Mouse (Mus musculus) kidney, postnatal 25 days (tissue): Measurements from ENCODE around the gene Gm11639.
A peak's percentile ranks its signal among the peaks of the same experiment; 100 is the strongest.
"Not testable (repeated sequence)": the region's sequence is repeated elsewhere in the genome, so short reads cannot be mapped to it uniquely, and the experiment has no call there.

Source experiments
- DNase-seq, 2 experiments: peaks; one replicate each; pipeline ENCODE4 v3.0.0; 2021; ENCODE audit warnings: mixed read lengths in 2 of 2

The Gm11639 gene

GRCm38 (mm10) chr11:104707084-104707483, 21.6 kb downstream of the Gm11639 start:
- no peak for DNase-seq

- DNase-seq = no peak
These were observed 59.6 kb downstream of the Gm11639 start for GRCm38 (mm10) chr11:104744995-104745568.

GRCm38 (mm10) chr11:104765762-104766161, 80.3 kb downstream of the Gm11639 start:
- DNase-seq = no peak

DNA sequence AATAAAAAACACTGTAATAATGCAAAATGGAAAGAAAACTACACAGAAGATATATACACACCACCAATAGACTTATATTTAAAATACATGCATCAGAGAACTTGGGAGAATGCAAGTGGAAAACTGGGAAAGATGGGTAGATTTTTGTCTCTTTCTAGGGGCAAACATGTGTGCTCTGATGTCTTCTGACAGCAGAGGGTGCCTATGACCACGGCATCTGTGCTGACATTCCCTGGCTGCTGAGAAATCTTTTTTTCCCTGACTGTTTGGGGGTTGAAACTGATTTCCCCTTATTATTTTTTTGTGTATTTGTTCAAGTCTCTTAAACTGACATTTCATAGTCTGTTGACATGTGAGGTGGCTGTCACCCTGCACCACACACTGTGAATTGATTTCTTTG, 81.6 kb downstream of the Gm11639 start:
- DNase-seq = no peak

DNA sequence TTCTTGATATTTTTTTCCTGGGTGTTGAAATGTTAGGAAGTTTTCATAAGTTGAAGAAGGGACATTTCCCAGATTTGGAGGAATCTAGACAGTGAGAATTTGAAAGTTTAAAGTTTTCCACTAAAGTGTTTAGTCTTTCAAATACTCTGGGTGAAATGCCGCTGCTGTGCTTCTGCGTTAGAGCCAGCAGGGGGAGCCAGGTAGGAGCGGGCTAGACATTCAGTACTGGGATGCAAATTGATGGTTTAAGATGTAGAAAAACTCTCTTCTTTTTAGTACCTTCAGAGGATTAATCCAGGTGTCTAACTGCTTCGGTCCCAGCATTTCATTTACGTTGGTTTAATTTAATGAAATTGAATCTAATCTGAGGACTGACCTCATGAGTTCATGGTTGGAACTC, 82.6 kb downstream of the Gm11639 start:
- DNase-seq = peak in 1 of 2 experiments; percentile 56

DNA sequence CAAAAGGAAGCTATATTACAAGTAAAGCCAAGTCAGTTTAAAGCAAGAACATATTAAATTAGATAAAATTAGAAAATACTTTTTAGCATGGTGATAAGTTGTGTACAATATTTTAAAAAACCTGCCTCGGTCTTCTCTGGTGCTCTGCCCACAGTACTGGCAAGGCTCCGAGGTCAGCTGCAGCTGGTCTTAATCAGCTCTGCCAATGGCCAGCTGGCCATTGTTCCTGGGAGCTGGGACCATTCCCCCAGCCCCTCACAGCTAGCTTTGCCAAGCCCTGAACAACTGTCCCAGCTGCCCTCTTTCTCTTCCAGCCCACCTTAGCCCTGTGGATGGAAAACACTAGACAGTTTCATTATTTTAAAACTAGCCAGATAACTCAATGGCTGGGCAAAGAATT, 93.3 kb downstream of the Gm11639 start:
- no peak for DNase-seq

DNA sequence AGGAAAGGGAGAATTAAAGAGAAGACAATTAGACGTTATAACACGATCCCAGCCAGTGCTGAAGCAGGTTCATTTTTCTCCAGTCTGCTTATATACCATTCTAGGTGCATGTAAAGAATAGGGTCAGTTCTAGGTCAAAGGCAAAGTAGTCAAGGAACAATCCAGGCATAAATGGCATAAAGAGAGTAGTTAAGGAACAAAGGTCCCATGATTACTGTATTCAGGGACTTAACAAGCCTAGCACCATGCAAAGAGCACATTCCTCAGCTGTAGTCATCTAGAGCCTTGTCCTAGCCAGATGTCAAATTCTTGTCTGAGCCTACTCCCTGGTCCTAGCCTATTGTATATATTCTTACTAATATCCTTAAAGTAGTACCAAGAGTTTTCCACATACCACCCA, 259.2 kb downstream of the Gm11639 start:
- no peak for DNase-seq

DNA sequence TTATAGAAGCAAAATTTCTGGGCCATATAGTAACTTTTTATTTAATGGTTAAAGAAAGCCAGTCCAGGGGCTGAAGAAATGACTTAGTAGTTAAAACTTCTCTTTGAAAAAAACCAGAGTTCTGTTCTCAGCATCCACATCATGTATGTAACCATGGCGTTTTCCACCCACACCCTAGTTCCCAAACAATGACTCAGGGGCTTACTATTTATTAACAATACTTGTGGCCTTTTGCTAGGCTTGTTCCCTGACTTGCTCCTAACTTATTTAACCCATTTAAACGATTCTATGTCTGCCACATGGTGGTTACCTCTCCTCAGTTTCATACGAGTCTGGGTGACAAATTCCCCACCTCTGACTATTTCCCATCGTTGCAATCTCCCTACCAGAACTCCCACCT, 266.8 kb downstream of the Gm11639 start:
- DNase-seq = no peak

- DNase-seq = no peak
These were observed 282.4 kb downstream of the Gm11639 start for GRCm38 (mm10) chr11:104967862-104968261.

- no peak for DNase-seq
These were observed 282.9 kb downstream of the Gm11639 start for GRCm38 (mm10) chr11:104968388-104968787.

- DNase-seq = no peak
These were observed 285.8 kb downstream of the Gm11639 start for GRCm38 (mm10) chr11:104971322-104971721.

DNA sequence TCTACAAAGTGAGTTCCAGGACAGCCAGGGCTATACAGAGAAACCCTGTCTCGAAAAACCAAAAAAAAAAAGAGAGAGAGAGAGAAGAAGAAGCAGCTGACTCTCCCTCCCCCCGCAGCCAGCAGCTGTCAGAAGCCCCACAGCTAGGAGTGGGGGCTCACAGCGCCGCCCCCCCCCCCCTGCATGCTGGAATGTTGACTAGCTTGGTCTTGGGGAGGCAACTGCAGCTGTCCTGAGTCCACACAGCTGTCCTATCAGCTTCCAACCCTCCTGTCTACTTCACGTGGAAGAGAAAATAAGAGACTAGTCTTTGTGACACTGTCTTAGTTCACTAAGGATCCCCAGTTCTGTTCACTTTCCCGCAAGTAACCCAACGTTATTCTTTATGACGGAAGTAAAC, 287.0 kb downstream of the Gm11639 start:
- DNase-seq = no peak

DNA sequence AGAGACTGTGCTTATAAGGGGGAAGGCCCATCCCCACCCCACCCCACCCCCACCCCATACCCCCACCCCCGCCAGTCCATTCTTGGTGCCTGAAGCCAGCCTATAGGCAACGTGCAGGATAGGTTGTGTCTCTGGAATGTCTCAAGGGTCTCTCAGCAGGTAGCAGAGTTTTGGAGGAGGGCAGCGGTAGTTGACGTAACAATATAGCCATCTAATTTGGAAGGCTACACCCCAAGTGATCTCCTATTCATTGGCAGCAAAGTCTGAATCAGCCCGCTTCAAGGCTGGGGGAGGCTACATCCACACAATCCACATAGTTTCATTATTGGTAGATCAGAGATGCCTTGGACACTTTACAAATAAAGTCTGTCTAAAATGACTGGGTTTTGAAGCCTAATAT, 292.5 kb downstream of the Gm11639 start:
- no peak for DNase-seq

DNA sequence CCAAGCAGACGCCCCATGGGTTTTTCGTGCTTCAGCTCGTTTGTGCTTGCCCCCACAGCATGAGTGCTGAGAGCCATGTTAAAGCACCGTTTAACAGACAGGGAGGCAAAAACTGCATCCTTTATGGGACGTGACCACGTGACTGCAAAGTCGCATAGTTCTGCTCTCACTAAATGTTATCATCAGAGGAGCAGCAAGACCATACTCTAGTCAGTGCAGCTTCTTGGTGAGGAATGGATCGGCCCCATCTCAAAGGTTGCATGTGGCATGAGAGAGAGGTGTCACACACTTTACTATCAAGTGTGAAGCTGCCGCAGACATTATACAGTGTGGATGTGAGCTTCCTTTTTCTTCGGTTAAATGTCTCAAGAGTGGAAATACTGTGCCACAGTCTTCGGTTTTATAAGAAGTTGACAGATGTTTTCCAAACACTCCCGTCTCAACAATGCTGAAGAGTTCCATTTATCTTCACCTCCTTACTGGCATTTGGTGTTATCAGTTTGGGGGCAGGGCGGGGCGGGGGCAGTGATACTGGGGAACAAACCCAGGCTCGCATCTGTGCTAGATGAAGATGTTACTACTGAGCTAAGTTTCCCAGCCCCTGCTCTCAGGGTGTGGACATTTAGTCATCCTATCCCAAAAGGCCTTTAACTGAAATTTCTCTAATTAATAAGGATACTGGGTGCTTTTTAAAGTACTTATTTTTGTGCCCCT, 296.0 kb downstream of the Gm11639 start:
- no peak for DNase-seq

GRCm38 (mm10) chr11:105009232-105009631, 323.7 kb downstream of the Gm11639 start:
- no peak for DNase-seq

- peak in 1 of 2 experiments; percentile 19 for DNase-seq
These were observed 335.6 kb downstream of the Gm11639 start for GRCm38 (mm10) chr11:105021071-105021470.

GRCm38 (mm10) chr11:105028744-105029348, 343.3 kb downstream of the Gm11639 start:
- no peak for DNase-seq

DNA sequence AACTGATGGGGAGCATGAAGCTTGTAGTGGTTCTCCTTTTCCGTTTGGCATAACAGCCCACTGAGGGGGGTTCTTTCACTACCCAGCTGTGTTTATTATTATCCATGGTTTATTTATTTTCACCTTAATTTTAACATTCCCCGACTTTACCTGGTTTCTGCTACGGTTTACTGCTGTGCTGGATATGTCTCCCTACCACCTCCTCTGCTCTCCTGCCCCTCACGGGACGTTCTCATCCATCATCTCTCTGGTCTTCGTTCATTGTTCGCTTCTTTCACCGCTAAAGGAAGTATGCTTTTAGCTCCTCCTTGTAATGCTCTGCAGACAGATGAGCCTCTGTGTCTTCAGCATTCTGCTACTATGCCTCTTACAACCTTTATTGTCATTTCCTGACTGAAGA, 344.0 kb downstream of the Gm11639 start:
- no peak for DNase-seq

- DNase-seq = no peak
These were observed 344.7 kb downstream of the Gm11639 start for GRCm38 (mm10) chr11:105030229-105030628.

GRCm38 (mm10) chr11:105031103-105031502, 345.6 kb downstream of the Gm11639 start:
- DNase-seq = no peak

DNA sequence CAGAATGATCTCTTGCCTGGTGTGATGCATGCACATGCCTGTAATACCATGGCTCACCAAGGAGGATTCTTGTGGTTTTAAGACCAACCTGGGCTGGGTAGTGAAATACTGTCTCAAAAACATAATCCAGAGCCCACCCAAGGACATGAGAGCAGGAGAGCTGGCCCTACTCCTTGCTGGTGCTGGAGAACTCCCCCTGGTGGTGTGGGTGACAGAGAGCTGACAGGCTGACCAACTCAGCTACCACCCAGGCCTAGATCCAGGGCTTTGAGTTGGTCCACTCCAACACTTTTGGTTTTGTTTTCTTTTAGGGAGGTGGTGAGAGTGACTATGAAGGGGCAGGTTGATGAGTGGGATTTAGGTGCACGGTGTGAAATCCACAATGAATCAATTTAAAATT, 349.6 kb downstream of the Gm11639 start:
- no peak for DNase-seq

DNA sequence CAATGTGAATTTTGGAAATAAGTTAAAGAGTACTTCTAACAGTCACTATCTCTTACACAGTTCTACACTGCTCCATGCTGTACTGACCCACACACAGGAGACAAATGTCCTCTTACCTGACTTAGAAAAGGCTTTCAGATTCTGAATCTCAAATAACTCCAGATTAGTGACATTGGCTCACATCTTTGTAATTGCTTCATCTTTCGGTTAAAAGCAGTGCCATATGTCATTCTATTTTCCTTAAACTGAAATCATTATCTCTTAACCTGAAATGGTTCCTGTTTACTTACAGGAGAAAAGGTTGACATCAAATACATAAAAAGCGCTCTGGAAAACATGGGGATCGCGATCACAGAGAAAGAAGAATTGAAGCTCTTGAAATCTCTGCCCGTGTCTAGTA, 377.8 kb downstream of the Gm11639 start, which contains the start of gene Efcab3:
Gene Efcab3 (plus strand): TSS at position 301 of the 400 bp plus-strand sequence.
- DNase-seq = no peak

DNA sequence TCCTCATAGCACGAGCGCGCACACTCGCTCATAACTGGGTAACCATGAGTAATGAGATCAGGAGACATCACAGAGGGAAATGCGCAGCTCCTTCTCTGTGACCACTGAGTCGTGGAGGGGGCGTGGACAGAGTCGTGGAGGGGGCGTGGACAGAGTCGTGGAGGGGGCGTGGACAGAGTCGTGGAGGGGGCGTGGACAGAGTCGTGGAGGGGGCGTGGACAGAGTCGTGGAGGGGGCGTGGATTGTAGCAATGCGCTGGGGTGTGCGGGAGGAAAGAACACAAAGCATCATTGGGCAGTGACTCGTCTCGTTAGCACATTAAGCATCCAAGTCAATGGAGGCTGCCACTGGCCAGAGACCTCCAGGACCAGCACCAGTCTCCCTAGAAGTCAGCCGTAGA, 426.9 kb downstream of the Gm11639 start:
- DNase-seq = not testable (repeated sequence)

GRCm38 (mm10) chr11:105117814-105118213, 432.3 kb downstream of the Gm11639 start:
- DNase-seq = no peak
